Mouse (Mus musculus) spleen, adult 2 months (tissue): ENCODE results near the gene Sestd1. TPM values are rescaled to one million over a fixed set of nuclear protein-coding genes. Genes with fewer than 3 reads are reported as not detected.

Experiments
- DNase-seq, 2 experiments: peaks; one replicate each; pipeline versions ENCODE4 v3.0.0 to v3.0.0-alpha.2; 2012 to 2021; ENCODE audit warnings: low spot score in 2 of 2, low read depth in 1 of 2
- H3K27ac ChIP-seq: fragments of 200-500 bp; 2 replicates; pipeline ENCODE4 v1.5.1; 2012; ENCODE audit warnings: low read length, inconsistent platforms; ENCODE audit not compliant: insufficient read depth
- H3K27me3 ChIP-seq: fragments of 200-500 bp; 2 replicates; pipeline ENCODE4 v1.6.1; 2012; ENCODE audit warnings: mild to moderate bottlenecking, moderate library complexity, low read length, inconsistent platforms; ENCODE audit not compliant: control insufficient read depth, insufficient read depth
- H3K36me3 ChIP-seq: fragments of 200-500 bp; 2 replicates; pipeline ENCODE4 v1.6.1; 2012; ENCODE audit warnings: mild to moderate bottlenecking, low read length, inconsistent platforms; ENCODE audit not compliant: control insufficient read depth, insufficient read depth
- H3K4me1 ChIP-seq: fragments of 200-500 bp; 2 replicates; pipeline ENCODE4 v1.6.1; 2011; ENCODE audit warnings: inconsistent platforms; ENCODE audit not compliant: control insufficient read depth, insufficient read depth, insufficient read length
- H3K4me3 ChIP-seq: fragments of 200-500 bp; 2 replicates; pipeline ENCODE4 v1.5.1; 2011; ENCODE audit warnings: mild to moderate bottlenecking, inconsistent platforms; ENCODE audit not compliant: insufficient read depth, insufficient read length; ENCODE audit errors: extremely low read depth
- CTCF ChIP-seq: fragments of 200-500 bp; IDR thresholded peaks from 2 replicates; pipeline ENCODE4 v1.5.1; 2011; ENCODE audit warnings: mild to moderate bottlenecking, inconsistent platforms; ENCODE audit not compliant: insufficient read depth, insufficient read length, insufficient replicate concordance; ENCODE audit errors: extremely low read depth
- POLR2A ChIP-seq: fragments of 200-500 bp; IDR thresholded peaks from 2 replicates; pipeline ENCODE4 v1.6.1; 2011; ENCODE audit warnings: low read depth, low read length, inconsistent platforms
- WGBS: fragments of 180-500 bp; shearing (Covaris S2); methylation state at CpG from one replicate; pipeline ENCODE4 v1.1.7; 2018; 5-methylcytosine and 5-hydroxymethylcytosine counted together
- polyA plus RNA-seq: library from polyadenylated mRNA; depleted of rRNA; stranded (reverse); fragments of >200 nt; gene quantifications from 2 replicates; pipeline ENCODE4 v1.2.3, GENCODE M21; 2012; rRNA removed

Sestd1 gene
- polyA plus RNA-seq, 1 experiment, result 0.74 TPM

DNA sequence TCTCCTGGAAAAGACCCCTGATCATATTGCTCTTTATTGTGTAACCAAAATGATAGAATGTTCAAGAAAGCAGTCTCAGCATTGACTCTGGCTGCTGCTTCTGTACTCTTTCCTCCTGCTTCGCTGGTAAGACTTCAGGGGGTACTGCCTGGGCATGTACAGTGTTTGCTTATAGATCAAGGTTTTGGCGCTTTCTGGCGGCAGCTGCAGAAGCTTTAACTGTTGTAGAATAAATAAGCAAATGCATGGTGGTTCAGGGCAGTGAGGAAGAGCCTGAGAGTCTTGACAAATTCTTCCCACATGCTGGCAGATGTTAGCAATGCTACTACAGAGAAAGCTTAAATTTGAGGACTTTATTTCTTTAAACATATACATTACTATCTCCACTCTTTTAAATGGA, 134.1 kb downstream of the Sestd1 start:
- TF ChIP-seq POLR2A (no peak), CTCF (no peak)
- no peak overlapping the region for H3K4me3 ChIP-seq
- no peak for DNase-seq
- no peak overlapping the region for H3K27ac ChIP-seq
- 86% methylated on average over 3 of the region's 3 CpGs for WGBS
- H3K4me1 ChIP-seq, result no peaks in the 10 kb centered on the region
- no peaks in the 10 kb centered on the region for H3K27me3 ChIP-seq
- no peaks in the 10 kb centered on the region for H3K36me3 ChIP-seq

DNA sequence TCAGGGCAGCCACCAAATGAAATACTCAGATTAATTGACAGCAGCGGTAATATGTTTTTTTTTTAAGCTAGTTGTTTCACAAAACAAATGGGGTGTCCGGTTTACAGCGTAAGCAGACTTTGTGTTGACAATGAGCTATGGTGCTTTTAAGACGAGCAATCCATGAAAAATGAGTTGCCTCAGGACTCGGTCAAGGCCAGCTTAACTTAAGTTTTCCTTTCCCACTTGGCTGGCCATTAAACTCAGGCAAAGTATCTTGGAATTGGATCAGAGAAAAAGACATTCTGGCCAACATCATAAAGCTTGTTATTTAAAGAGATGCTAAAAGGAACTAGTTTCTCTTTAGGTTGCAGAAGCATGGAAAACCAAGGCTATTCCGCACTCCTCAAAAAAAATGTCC, 136.9 kb downstream of the Sestd1 start:
- H3K27me3 ChIP-seq, result no peaks in the 10 kb centered on the region
- TF ChIP-seq POLR2A (no peak), CTCF (no peak)
- no peak for DNase-seq
- WGBS, result 89% methylated on average over 6 of the region's 6 CpGs
- no peak overlapping the region for H3K27ac ChIP-seq
- no peaks in the 10 kb centered on the region for H3K4me1 ChIP-seq
- H3K4me3 ChIP-seq, result no peak overlapping the region
- H3K36me3 ChIP-seq, result no peaks in the 10 kb centered on the region

DNA sequence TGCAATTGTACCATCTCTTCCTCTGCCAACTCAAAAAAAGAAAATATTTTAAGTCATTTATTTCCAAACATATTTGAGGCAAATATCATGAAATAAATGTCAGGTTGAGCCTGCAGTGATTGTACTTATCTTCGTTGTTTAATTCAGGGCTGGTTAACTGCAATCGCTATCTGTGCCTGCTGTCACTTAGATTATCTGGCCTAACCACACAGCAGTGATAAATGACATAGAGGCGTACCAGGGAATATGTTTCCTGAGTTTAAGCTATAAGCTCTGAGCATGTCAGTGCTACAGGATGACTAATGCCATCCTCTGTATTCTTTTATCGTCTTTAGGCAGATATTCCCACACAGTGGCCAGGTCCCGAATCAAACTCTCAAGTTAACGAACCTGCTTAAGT, 141.5 kb downstream of the Sestd1 start:
- no peak overlapping the region for H3K4me3 ChIP-seq
- no peak overlapping the region for H3K27ac ChIP-seq
- WGBS, result 85% methylated on average over 6 of the region's 6 CpGs
- TF ChIP-seq POLR2A (no peak), CTCF (no peak)
- no peaks in the 10 kb centered on the region for H3K4me1 ChIP-seq
- no peaks in the 10 kb centered on the region for H3K27me3 ChIP-seq
- DNase-seq, result no peak
- no peaks in the 10 kb centered on the region for H3K36me3 ChIP-seq

GRCm38 (mm10) chr2:77134906-77135305, 145.5 kb downstream of the Sestd1 start:
- no peaks in the 10 kb centered on the region for H3K36me3 ChIP-seq
- TF ChIP-seq POLR2A (no peak), CTCF (no peak)
- WGBS, result 38% methylated on average over 1 of the region's 1 CpGs
- H3K27ac ChIP-seq, result no peak overlapping the region
- no peak overlapping the region for H3K4me3 ChIP-seq
- no peaks in the 10 kb centered on the region for H3K27me3 ChIP-seq
- DNase-seq, result no peak
- H3K4me1 ChIP-seq, result no peaks in the 10 kb centered on the region

DNA sequence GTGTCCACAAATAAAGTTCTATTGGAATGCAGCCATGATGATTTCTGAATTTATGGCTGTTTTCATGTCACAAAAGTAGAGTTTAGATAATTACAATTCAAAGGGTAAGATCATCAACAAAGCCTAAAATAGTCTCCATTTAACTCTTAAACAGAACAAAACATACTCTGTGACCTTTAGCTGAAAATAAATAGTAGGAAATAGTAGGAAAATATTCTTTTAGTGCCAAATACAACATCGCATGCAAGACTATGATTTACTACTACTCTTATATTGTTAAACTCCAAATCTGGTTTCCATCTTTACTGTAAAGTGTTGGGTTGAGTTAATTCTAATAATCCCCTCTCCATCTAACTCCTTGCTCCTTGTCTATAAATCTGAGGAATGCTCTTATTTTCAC, 147.0 kb downstream of the Sestd1 start:
- no peak overlapping the region for H3K27ac ChIP-seq
- TF ChIP-seq CTCF, result no peak
- TF ChIP-seq POLR2A, result no peak
- DNase-seq, result no peak
- WGBS, result 98% methylated on average over 1 of the region's 1 CpGs
- H3K36me3 ChIP-seq, result no peaks in the 10 kb centered on the region
- H3K4me3 ChIP-seq, result no peak overlapping the region
- H3K27me3 ChIP-seq, result no peaks in the 10 kb centered on the region
- H3K4me1 ChIP-seq, result no peaks in the 10 kb centered on the region

Other genes with a start within 250 kb of the Sestd1 start
- gene Ccdc141, start 110.0 kb downstream of the Sestd1 start, polyA plus RNA-seq, result 0.77 and 0.99 TPM in 2 replicates